Mouse (Mus musculus) splenic B cell, adult 2 months (primary cell): ENCODE results near the gene Glrx3.

Experiments used
- DNase-seq: peaks from one replicate; pipeline ENCODE4 v3.0.0-alpha.2; 2011; ENCODE audit warnings: low read depth, low spot score
- H3K27me3 ChIP-seq: 2 replicates; pipeline ENCODE4 v1.6.1; 2012; ENCODE audit warnings: mild to moderate bottlenecking, low read length, moderate library complexity, mixed read lengths; ENCODE audit not compliant: control insufficient read depth, poor library complexity, insufficient read depth, severe bottlenecking
- H3K36me3 ChIP-seq: 2 replicates; pipeline ENCODE4 v1.6.1; 2012; ENCODE audit warnings: mild to moderate bottlenecking, low read length, moderate library complexity, mixed read lengths; ENCODE audit not compliant: control insufficient read depth, poor library complexity, insufficient read depth, severe bottlenecking

Gene Glrx3

GRCm38 (mm10) chr7:137437440-137438178 lies at the start of gene Glrx3:
TSS of gene Glrx3 (plus strand) at chr7:137437614.
- Histone ChIP-seq H3K27me3 (no peaks in the 10 kb centered on the region), H3K36me3 (no peaks in the 10 kb centered on the region)
- DNase-seq = peak; percentile 91

- H3K27me3 ChIP-seq = no peaks in the 10 kb centered on the region
- H3K36me3 ChIP-seq = no peaks in the 10 kb centered on the region
These were observed 49.6 kb upstream of the Glrx3 start for GRCm38 (mm10) chr7:137387863-137388262.

GRCm38 (mm10) chr7:137395421-137395820 lies 42.0 kb upstream of the Glrx3 start:
- no peaks in the 10 kb centered on the region for H3K36me3 ChIP-seq
- no peak for DNase-seq

More at GRCm38 (mm10) chr7:137387863-137388262, 49.6 kb upstream of the Glrx3 start:
- DNase-seq = no peak

GRCm38 (mm10) chr7:137397361-137397910 lies 40.0 kb upstream of the Glrx3 start:
- Histone ChIP-seq H3K27me3 (no peaks in the 10 kb centered on the region), H3K36me3 (no peaks in the 10 kb centered on the region)
- no peak for DNase-seq

More at GRCm38 (mm10) chr7:137395421-137395820, 42.0 kb upstream of the Glrx3 start:
- no peaks in the 10 kb centered on the region for H3K27me3 ChIP-seq

GRCm38 (mm10) chr7:137398973-137399372 lies 38.4 kb upstream of the Glrx3 start:
- no peaks in the 10 kb centered on the region for H3K36me3 ChIP-seq
- H3K27me3 ChIP-seq = no peaks in the 10 kb centered on the region
- no peak for DNase-seq

- Histone ChIP-seq H3K36me3 (no peaks in the 10 kb centered on the region), H3K27me3 (no peaks in the 10 kb centered on the region)
- DNase-seq = no peak
These were observed 33.3 kb upstream of the Glrx3 start for GRCm38 (mm10) chr7:137404146-137404545.

- Histone ChIP-seq H3K27me3 (no peaks in the 10 kb centered on the region), H3K36me3 (no peaks in the 10 kb centered on the region)
- DNase-seq = peak; percentile 89
These were observed 29.9 kb upstream of the Glrx3 start for GRCm38 (mm10) chr7:137407428-137408058.

- peak; percentile 96 for DNase-seq
- Histone ChIP-seq H3K36me3 (no peaks in the 10 kb centered on the region), H3K27me3 (no peaks in the 10 kb centered on the region)
These were observed 26.8 kb upstream of the Glrx3 start, which contains the start of gene 9430038I01Rik for GRCm38 (mm10) chr7:137410337-137411197. TSS of gene 9430038I01Rik (minus strand) at chr7:137410762.

- no peaks in the 10 kb centered on the region for H3K27me3 ChIP-seq
- DNase-seq = no peak
- H3K36me3 ChIP-seq = no peaks in the 10 kb centered on the region
These were observed 22.7 kb upstream of the Glrx3 start for GRCm38 (mm10) chr7:137414710-137415109.

- Histone ChIP-seq H3K27me3 (no peaks in the 10 kb centered on the region), H3K36me3 (no peaks in the 10 kb centered on the region)
- DNase-seq = no peak
These were observed 16.9 kb upstream of the Glrx3 start for GRCm38 (mm10) chr7:137420550-137420949.

- H3K36me3 ChIP-seq = no peaks in the 10 kb centered on the region
- no peak for DNase-seq
These were observed 16.2 kb upstream of the Glrx3 start for GRCm38 (mm10) chr7:137421236-137421635.

GRCm38 (mm10) chr7:137426693-137427092 lies 10.7 kb upstream of the Glrx3 start:
- no peak for DNase-seq
- Histone ChIP-seq H3K27me3 (no peaks in the 10 kb centered on the region), H3K36me3 (no peaks in the 10 kb centered on the region)

More at GRCm38 (mm10) chr7:137421236-137421635, 16.2 kb upstream of the Glrx3 start:
- no peaks in the 10 kb centered on the region for H3K27me3 ChIP-seq

GRCm38 (mm10) chr7:137431769-137432603 lies 5.4 kb upstream of the Glrx3 start:
- no peaks in the 10 kb centered on the region for H3K27me3 ChIP-seq
- no peaks in the 10 kb centered on the region for H3K36me3 ChIP-seq
- DNase-seq = no peak

- DNase-seq = no peak
- no peaks in the 10 kb centered on the region for H3K36me3 ChIP-seq
- no peaks in the 10 kb centered on the region for H3K27me3 ChIP-seq
These were observed 513 bp upstream of the Glrx3 start for GRCm38 (mm10) chr7:137436901-137437300.
